Mouse (Mus musculus) left cerebral cortex, postnatal 25 days (tissue): Measurements from ENCODE around the gene Car11. TPM values are rescaled to one million over a fixed set of nuclear protein-coding genes. Genes with fewer than 3 reads are reported as not detected.

Source experiments
- DNase-seq, 2 experiments: peaks; one replicate each; pipeline ENCODE4 v3.0.0; 2022; ENCODE audit warnings: low spot score in 2 of 2, mixed read lengths in 1 of 2
- intact Hi-C: fragments of 180-260 bp; cut with DNase I; formaldehyde crosslinking; loops from one replicate; pipeline ENCODE4 v1.15.1; 2025
- total RNA-seq, 2 experiments: library from RNA; stranded (reverse); gene quantifications; 2 replicates each; pipeline ENCODE4 v1.2.3; 2021

The Car11 gene
- total RNA-seq, 2 experiments from 2014 or later = 184 to 223 TPM

DNA sequence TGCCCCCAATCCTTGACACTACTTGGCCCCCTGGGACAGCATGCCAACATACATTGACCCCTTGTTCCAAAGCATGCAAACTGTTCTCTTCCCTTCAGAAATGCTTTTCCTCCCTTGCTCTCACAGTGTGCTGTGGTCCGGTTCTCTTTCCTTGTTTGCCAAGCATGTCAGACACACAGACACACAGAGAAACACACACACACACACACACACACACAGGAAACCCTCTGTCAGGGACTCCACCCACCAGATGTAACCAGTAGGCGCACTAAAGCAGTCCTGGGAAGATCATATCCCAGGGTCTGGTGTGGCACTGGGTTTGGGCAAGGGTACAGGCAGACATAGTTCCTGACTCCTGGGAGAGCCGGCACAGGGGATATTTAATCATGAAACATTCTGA, 12.8 kb upstream of the Car11 start:
- no peak for DNase-seq
- intact Hi-C loops = no loop called here

GRCm38 (mm10) chr7:45689099-45689498, 10.5 kb upstream of the Car11 start:
- DNase-seq = no peak
- intact Hi-C loops = no loop called here

DNA sequence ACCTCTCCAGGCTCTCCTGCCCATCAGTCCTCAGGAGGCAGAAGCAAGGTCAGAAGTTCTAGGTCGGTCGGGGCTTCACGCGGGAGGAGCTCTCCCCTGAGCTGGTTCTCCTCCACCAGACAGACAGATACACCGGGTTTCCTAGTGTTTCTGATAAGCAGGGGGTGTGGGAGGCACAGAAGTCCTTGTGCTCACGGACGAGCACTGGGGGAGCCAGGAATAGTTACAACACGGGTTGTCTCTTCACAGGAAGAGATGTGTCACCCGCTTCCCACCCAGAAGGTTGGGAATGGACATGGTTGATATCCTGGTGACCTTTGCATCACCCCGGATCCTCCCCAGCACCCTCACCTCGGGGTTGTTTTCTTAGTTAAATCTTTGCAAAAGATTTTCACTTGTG, 9.8 kb upstream of the Car11 start:
- DNase-seq = no peak
- intact Hi-C loops = no loop called here

DNA sequence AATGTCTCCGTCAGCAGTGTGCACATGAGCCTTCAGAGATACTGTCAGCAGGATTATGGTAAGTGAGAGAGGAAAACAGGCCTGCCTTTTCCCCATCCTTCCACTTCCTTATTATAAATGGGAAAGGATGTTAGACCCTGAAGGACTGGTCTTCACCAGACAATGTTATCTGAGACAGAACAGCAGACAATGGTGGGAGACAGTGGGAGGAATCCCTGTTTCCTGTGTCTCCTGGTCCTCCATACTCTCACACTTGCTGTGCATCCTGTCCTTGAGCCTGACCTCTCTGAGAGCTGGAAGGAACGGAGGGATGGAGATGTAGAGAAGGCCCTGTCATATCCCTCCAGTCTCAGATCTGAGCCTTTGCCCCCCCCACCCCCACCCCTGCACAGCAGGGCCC, 7.3 kb upstream of the Car11 start:
- DNase-seq = no peak
- intact Hi-C loops = no loop called here

GRCm38 (mm10) chr7:45693921-45694591, 5.6 kb upstream of the Car11 start, which contains the start of gene Sec1:
Gene Sec1 (minus strand): TSS chr7:45694402.
- no peak for DNase-seq
- intact Hi-C loops = no loop called here

DNA sequence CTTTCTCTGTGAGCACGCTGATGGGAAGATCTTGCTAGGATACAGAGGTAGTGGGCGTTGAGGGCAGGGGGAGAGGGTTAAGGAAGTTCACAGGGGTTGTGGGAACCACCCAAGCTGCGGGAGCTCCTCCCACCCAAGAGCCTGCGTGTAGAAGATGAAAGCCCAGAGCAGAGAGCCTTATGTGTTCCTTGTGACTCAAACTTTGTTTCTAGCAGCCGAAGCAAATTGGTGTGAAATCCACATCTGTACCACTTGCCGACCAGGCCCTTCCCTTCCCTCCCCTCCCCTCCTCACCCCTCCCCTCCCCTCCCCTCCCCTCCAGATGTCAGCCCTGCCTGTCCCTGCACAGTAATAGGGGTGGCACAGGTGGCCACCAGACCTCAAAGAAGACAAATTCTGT, 4.5 kb upstream of the Car11 start:
- intact Hi-C loops = no loop called here
- no peak for DNase-seq

- intact Hi-C loops = no loop called here
- no peak for DNase-seq
Measured at GRCm38 (mm10) chr7:45697894-45698293, 1.7 kb upstream of the Car11 start.

- peak; percentile 81 to 94 for DNase-seq
- intact Hi-C loops = loop anchor here (10.0 kb wide), 1 partner anchor 236 kb away; the partner anchor contains the start of gene Bax
Measured at GRCm38 (mm10) chr7:45700301-45701015, 815 bp downstream of the Car11 start.

GRCm38 (mm10) chr7:45701072-45701471, 1.4 kb downstream of the Car11 start:
- intact Hi-C loops = loop anchor here (10.0 kb wide), 1 partner anchor 236 kb away; the partner anchor contains the start of gene Bax
- no peak for DNase-seq

DNA sequence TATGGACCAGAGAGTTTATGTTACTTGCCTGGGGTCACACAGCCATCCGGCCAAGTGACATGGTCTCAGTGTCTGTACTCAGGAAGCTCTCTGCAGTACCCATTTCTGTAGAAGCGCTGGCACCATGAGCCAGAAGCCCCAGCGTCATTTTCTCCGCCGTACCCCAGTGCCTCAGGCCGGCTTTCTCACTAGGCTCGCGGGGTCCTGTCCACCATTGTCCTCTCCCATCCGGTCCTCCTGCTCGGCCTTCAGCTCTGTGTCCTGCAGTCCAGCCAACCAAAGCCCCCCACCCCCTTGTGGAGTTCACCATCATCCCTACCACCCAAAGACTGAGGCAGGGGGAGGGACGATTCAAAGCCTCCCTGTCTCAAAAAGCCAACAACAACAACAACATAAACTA, 2.0 kb downstream of the Car11 start:
- DNase-seq = no peak
- intact Hi-C loops = loop anchor here (10.0 kb wide), 1 partner anchor 237 kb away; the partner anchor contains the start of gene Bax

DNA sequence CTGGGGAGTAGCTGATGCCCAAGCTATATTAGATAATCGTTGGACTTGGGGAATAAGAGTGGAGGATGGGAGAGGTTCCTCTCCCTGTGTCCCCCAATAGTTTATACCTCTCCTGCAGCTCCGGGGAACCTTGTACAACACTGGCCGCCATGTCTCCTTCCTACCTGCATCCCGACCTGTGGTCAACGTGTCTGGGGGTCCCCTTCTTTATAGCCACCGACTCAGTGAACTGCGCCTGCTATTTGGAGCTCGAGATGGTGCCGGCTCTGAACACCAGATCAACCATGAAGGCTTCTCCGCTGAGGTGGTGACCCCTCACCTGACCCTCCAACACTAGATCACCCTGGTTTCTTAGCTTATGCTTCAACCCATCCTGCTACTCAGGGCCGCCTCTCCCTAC, 2.7 kb downstream of the Car11 start:
- no peak for DNase-seq

DNA sequence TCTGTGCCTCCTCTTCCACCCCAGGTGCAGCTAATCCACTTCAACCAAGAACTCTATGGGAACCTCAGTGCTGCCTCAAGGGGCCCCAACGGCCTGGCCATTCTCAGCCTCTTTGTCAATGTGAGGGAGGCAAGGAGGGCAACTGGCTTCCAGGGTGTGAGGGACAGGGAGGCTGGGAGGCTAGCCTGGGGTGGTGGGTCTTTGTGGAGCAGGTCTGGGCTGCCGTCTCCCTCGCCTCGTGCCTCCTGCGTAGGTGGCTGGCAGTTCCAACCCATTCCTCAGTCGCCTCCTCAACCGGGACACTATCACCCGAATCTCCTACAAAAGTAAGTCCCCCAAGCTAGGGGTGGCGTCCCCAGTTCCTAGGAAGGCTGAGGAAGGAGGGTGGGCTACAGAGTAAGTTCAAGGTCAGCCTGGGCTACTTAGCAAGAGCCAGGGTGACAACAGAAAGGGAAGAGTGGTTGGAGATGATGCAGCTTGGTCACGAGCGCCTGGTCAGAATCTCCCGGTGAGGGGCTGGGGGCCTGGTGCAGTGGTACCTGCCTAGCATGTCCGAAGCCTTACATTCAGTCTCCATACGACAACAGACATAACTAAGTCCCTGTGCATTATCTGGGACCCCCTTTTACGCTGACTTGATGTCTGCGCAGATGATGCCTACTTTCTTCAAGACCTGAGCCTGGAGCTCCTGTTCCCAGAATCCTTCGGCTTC, 3.3 kb downstream of the Car11 start:
- intact Hi-C loops = loop anchor here (10.0 kb wide), 1 partner anchor 238 kb away; the partner anchor contains the start of gene Bax
- no peak for DNase-seq

More for the DNA sequence above, 2.7 kb downstream of the Car11 start:
- intact Hi-C loops = loop anchor here (10.0 kb wide), 1 partner anchor 238 kb away; the partner anchor contains the start of gene Bax

GRCm38 (mm10) chr7:45703521-45704033, 3.9 kb downstream of the Car11 start:
- DNase-seq = no peak
- intact Hi-C loops = loop anchor here (10.0 kb wide), 1 partner anchor 239 kb away; the partner anchor contains the start of gene Bax

GRCm38 (mm10) chr7:45704046-45704559, 4.5 kb downstream of the Car11 start:
- intact Hi-C loops = loop anchor here (10.0 kb wide), 1 partner anchor 239 kb away; the partner anchor contains the start of gene Bax
- peak; percentile 83 to 93 for DNase-seq

- intact Hi-C loops = loop anchor here (10.0 kb wide), 1 partner anchor 240 kb away; the partner anchor contains the start of gene Bax
- DNase-seq = peak; percentile 100
Measured at GRCm38 (mm10) chr7:45704730-45705442, 5.2 kb downstream of the Car11 start, which contains the start of gene Dbp. Gene Dbp (plus strand): TSS chr7:45705088.

DNA sequence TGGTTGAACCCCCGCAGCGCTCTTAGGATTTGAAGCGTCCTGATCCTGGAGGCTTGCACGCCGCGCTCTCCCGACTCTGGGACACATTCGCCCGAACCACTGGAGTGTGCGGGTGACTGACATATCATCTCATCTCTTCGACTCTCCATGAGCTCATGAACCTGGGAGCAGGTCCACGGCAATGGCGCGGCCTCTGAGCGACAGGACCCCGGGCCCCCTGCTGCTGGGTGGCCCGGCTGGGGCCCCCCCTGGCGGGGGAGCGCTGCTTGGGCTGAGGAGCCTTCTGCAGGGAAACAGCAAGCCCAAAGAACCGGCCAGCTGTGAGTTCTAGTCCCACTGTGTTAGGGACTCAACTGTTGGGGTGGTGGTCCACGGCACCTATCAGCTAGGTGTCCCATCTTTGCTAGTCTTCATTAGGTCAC, 5.8 kb downstream of the Car11 start:
- intact Hi-C loops = loop anchor here (10.0 kb wide), 1 partner anchor 241 kb away; the partner anchor contains the start of gene Bax
- DNase-seq = no peak

DNA sequence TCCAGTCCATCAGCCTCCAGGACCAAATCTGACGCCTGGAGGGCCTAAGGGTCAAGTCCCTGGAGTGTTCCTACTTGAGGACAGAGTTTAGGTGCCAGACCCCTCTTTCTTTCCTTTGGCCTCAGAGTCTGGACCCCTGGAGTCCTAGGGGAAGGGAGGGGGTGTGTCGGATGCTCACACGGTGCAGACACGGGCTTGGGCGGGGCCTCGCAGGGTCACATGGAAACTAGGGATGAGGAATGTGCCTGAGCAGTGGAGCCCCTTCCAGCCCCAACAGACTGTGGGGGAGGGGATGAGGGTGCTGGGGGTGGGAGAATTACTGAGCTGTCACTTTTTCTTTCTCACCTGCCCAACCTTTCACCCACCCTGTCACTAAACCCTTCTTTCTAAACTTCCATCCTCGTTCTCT, 6.2 kb downstream of the Car11 start:
- DNase-seq = peak; percentile 83 to 84
- intact Hi-C loops = loop anchor here (10.0 kb wide), 1 partner anchor 241 kb away; the partner anchor contains the start of gene Bax

GRCm38 (mm10) chr7:45706721-45707241, 7.1 kb downstream of the Car11 start:
- peak; percentile 80 to 86 for DNase-seq
- intact Hi-C loops = loop anchor here (10.0 kb wide), 1 partner anchor 242 kb away; the partner anchor contains the start of gene Bax
